Mouse (Mus musculus) central nervous system, embryonic 14 days (tissue): ENCODE data around the gene Glb1. TPM values are rescaled to one million over a fixed set of nuclear protein-coding genes. Genes with fewer than 3 reads are reported as not detected.

Experiments used
- polyA plus RNA-seq: library from polyadenylated mRNA; depleted of rRNA; stranded (reverse); fragments of >200 nt; gene quantifications from 2 replicates; pipeline ENCODE4 v1.2.3, GENCODE M21; 2012; rRNA removed

Glb1 gene
- polyA plus RNA-seq = 20.8 and 23.8 TPM in 2 replicates

DNA sequence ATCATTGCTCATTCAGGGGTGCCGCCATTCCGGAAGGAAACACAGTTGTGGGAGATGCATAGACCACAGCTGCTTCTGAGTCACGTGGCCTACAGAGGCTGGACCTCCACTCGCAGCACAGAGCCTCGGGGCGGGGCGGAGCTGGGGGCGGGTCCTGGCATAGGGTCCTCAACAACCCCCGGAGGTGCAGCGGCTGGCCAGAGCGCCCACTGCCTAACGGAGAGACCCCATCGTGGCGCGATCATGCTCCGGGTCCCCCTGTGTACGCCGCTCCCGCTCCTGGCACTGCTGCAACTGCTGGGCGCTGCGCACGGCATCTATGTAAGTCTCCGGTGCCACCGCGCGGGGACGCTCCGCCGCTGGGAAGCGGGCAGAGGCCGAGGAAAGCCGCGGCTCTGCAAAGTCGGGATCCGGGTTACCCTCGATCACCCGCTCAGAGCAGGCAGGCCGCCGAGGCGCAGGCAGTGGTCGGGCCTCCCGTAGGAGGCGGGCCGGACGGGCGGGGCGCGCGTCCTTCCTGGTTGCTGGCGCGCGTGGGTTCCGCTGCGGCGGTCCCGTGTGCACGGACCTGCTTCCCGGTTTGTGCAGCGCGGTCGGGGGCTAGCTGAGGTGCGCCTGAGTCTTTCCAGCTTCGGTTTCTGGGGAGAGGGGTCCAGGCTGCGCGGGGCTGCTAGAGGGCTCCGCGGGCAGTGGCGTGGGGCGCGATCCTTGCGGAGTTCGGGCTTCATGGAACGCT is at the start of gene Glb1, which contains the start of gene Tmppe:
Gene Glb1, plus strand, starts transcription at position 128 of the 736 bp plus-strand sequence.
Gene Tmppe, plus strand, starts transcription at position 157 of the 736 bp plus-strand sequence.

DNA sequence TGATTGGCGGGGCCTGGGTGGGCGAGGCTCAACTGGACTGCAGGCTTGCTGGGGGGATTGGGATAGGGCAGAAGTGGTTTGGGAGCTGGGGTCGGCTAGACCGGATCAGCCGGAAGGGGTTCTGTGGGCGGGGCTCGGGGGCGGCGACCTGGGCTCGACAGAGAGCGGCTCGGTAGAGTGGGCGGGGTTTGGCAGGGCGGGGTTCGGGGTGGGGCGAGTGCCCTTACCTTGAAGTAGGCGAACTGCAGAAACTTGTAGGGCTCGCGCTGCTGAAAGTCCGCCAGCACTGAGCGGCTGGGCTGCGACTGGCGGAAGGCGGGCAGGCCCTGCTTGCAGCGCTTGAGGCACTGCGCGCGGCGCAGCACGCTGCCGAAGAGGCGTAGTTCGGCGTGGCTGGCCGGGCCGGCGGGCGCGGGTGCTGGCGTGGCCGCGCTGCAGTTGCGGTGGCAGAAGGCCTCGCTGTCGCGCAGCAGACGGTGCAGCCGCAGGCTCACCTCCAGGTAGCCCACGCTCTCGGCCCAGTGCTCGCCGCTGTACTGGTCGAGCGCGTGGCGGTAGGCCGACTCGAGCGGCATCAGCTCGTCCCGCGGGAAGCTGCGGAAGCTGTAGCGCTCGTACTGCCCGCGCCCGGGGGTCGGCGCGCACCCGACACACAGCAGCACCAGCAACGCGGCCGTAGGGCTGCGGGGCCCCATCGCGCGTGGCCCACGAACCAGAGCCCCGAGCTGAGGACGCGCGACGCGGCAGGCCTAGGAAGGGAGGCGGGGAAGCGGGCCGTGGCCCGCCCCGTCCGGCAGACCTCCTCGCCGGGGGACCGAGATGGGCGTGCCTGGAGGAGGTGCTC is 10.7 kb upstream of the Glb1 start, which contains the start of gene Crtap:
Gene Crtap, minus strand, starts transcription at position 771 of the 844 bp plus-strand sequence.

DNA sequence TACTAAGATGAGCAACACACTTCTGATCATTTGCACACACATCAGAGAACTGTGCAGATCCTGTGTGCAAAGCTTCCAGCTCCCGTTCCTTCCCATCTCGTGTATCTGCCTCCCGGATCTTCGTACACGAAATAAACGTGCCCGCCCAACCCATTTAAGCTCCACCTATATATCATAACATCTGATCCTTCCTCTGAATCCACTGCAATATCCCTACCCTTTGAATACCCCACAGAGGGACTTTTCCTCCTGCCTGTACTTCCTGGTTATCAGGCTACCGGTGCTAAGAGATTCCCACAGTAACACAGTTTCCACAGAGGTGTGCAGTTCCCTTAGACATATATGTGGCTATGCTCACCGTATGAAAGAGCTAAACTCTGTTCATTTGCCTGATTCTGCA is 103.9 kb downstream of the Glb1 start, which contains the start of gene Ccr4:
Gene Ccr4, minus strand, starts transcription at position 101 of the 400 bp plus-strand sequence.

DNA sequence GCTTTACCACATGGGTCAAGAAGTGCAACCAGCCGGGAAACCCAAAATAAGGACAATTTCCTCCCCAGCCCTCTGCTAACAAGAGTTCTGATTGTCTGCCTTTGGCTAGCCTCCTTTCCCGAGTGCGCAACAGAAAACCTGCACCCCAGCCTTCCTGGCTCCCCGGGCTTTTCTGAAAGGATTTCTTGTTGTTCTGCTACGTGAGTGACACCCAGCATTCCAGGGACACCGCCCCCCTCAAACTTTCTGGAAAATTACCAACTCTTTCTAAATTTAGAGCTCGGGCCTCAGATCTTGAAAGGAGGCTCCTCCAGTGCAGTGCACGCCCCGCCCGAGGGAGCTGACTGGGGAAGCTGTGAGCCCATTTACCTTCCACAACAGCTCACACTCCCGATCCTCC is 114.5 kb downstream of the Glb1 start, which contains the start of gene C130032M10Rik:
Gene C130032M10Rik, plus strand, starts transcription at position 334 of the 400 bp plus-strand sequence.

Other genes with a start within 250 kb of the Glb1 start
- gene Bcl2a1c, start 70.9 kb upstream of the Glb1 start, polyA plus RNA-seq = not detected in 2 replicates
- 39.0 and 84.5 TPM in 2 replicates for gene Crtap, start 10.4 kb upstream of the Glb1 start, polyA plus RNA-seq
- 2.8 and 3.6 TPM in 2 replicates for gene Tmppe, start within 50 bp of the Glb1 start, polyA plus RNA-seq
- 0.19 TPM in 1 of 2 replicates, not detected in the other for gene Ccr4, start 103.8 kb downstream of the Glb1 start, polyA plus RNA-seq
- gene C130032M10Rik, start 114.6 kb downstream of the Glb1 start, polyA plus RNA-seq = 0.25 TPM in 1 of 2 replicates, not detected in the other
- 0.16 and 0.30 TPM in 2 replicates for gene Trim71, start 163.3 kb downstream of the Glb1 start, polyA plus RNA-seq
- 73.7 and 78.1 TPM in 2 replicates for gene Cnot10, start 239.1 kb downstream of the Glb1 start, polyA plus RNA-seq